ENCODE assay signal across 15 mouse cellular contexts in the genomic region with DNA sequence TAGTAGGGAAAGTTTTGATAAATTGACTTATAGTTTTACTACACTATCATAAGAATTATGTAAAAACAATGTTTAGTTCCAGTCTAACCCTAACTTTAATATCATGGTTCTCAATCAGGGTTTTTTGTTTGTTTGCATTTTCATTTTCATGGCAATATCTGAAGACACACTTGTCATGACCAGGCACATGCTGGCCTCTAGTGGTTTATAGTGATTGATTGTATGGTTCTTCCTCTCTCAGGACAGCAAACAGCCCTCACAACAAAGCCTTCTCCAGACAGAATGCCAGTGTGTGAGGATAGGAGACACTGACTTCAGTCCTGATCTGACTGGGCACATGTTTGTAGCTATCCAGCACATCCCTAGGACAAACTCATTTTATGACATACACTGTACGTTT. TPM values are rescaled to one million over a fixed set of nuclear protein-coding genes. Genes with fewer than 3 reads are reported as not detected.
A peak's percentile ranks its signal among the peaks of the same experiment; 100 is the strongest.
DNase-seq lines count a peak whose midpoint lies in the region; ATAC-seq and TF ChIP-seq lines count a peak whose summit lies in the region.
"Had no signal": no experiment of that assay in that cellular context is flagged by ENCODE, and none has a peak within 500 bp of the region (broad histone marks: within the 10 kb centered on the region; RNA-seq: fewer than 3 reads in every experiment).

No protein-coding gene starts in this region.

- ATAC-seq in hindbrain, embryonic 15.5 days (ENCODE audit: low FRiP score, low read depth): no peak
- ATAC-seq in hindbrain, embryonic 14.5 days (ENCODE audit: low FRiP score): no peak
- no peak for ATAC-seq in lung, embryonic 15.5 days (ENCODE audit: borderline replicate concordance, extremely low read depth, low FRiP score, low TSS enrichment)

- H3K9ac ChIP-seq in hindbrain, embryonic 15.5 days: no peak overlapping the region
- no peak overlapping the region for H3K9ac ChIP-seq in hindbrain, embryonic 14.5 days
- no peak overlapping the region for H3K9ac ChIP-seq in lung, embryonic 15.5 days
- no peak overlapping the region for H3K9ac ChIP-seq in MEL (ENCODE audit: control insufficient read depth, low read depth, low read length, poor library complexity, severe bottlenecking)
- H3K9ac ChIP-seq: liver, embryonic 14.5 days had no signal

- no peak for TF ChIP-seq POLR2A in MEL (IDR thresholded peaks at IDR 0.05; ENCODE audit: control insufficient read depth in 1 of 2, insufficient read depth in 1 of 2, low read depth in 1 of 2, low read length in 2 of 2, poor library complexity in 1 of 2)

- TF ChIP-seq EP300 in MEL (IDR thresholded peaks at IDR 0.05; ENCODE audit: low read depth in 1 of 2, low read length in 2 of 2): no peak

- no peak overlapping the region for H3K4me2 ChIP-seq in hindbrain, embryonic 15.5 days
- H3K4me2 ChIP-seq in hindbrain, embryonic 14.5 days (replicated peaks): no peak overlapping the region
- H3K4me2 ChIP-seq in lung, embryonic 15.5 days: no peak overlapping the region

- H3K79me2 ChIP-seq in MEL (ENCODE audit: control insufficient read depth, insufficient read depth, low read length, poor library complexity): no peaks in the 10 kb centered on the region

- no peak overlapping the region for H3K4me3 ChIP-seq in hindbrain, embryonic 15.5 days
- H3K4me3 ChIP-seq in hindbrain, embryonic 14.5 days (replicated peaks; ENCODE audit: low read length): no peak overlapping the region
- H3K4me3 ChIP-seq in lung, embryonic 15.5 days: no peak overlapping the region
- H3K4me3 ChIP-seq in MEL (ENCODE audit: control insufficient read depth in 1 of 2, insufficient read depth in 1 of 2, low read depth in 2 of 2, low read length in 2 of 2): no peak overlapping the region
- H3K4me3 ChIP-seq: midbrain, embryonic 10.5 days had no signal

- DNase-seq in hindbrain, embryonic 14.5 days (ENCODE audit: low spot score): no peak
- DNase-seq in lung, adult 18-20 months: no peak
- no peak for DNase-seq in MEL (ENCODE audit: low read depth, low spot score)
- peak; percentile 25 for DNase-seq in lung, postnatal 14 days
- no peak for DNase-seq in left cerebral cortex, adult 9 months (ENCODE audit: low spot score in 2 of 2)
- DNase-seq: cerebellum, adult 11-12 months; gastrocnemius, postnatal 36 days; left cerebral cortex, postnatal 4 days had no signal

- TF ChIP-seq RAD21 in MEL (IDR thresholded peaks at IDR 0.05; ENCODE audit: low read depth, low read length): peak; percentile 8

- no peak; a peak in 1 of 6 replicates for TF ChIP-seq CTCF in MEL (IDR thresholded peaks at IDR 0.05 in 2 of 3, conservative IDR thresholded peaks at IDR 0.05 in 1 of 3; ENCODE audit: control insufficient read depth in 1 of 3, insufficient read depth in 1 of 3, low read depth in 2 of 3, low read length in 3 of 3, poor library complexity in 1 of 3, severe bottlenecking in 1 of 3)

- H3K27ac ChIP-seq in hindbrain, embryonic 15.5 days (replicated peaks): peak overlapping the region; percentile 48
- H3K27ac ChIP-seq in hindbrain, embryonic 14.5 days: no peak overlapping the region
- H3K27ac ChIP-seq in lung, embryonic 15.5 days: peak overlapping the region; percentile 67
- no peak overlapping the region for H3K27ac ChIP-seq in MEL (ENCODE audit: control insufficient read depth, low read depth, low read length)
- H3K27ac ChIP-seq: liver, embryonic 14.5 days; midbrain, embryonic 10.5 days had no signal

- H3K9me3 ChIP-seq in hindbrain, embryonic 15.5 days: no peaks in the 10 kb centered on the region
- H3K9me3 ChIP-seq in hindbrain, embryonic 14.5 days (ENCODE audit: control insufficient read depth, low read length): no peaks in the 10 kb centered on the region
- H3K9me3 ChIP-seq in lung, embryonic 15.5 days: no peaks in the 10 kb centered on the region
- H3K9me3 ChIP-seq in MEL (replicated peaks; ENCODE audit: insufficient read depth, low read length): no peaks in the 10 kb centered on the region
- H3K9me3 ChIP-seq: midbrain, embryonic 10.5 days had no signal

- no peaks in the 10 kb centered on the region for H3K4me1 ChIP-seq in hindbrain, embryonic 15.5 days (replicated peaks)
- no peaks in the 10 kb centered on the region for H3K4me1 ChIP-seq in hindbrain, embryonic 14.5 days (replicated peaks; ENCODE audit: control insufficient read depth, insufficient read depth, low read length)
- peaks cover 6% of the 10 kb centered on the region; the same call in 1 of the 2 replicates for H3K4me1 ChIP-seq in lung, embryonic 15.5 days
- H3K4me1 ChIP-seq in MEL (ENCODE audit: control insufficient read depth in 1 of 2, insufficient read depth in 2 of 2, low read length in 2 of 2): no peaks in the 10 kb centered on the region

- no peaks in the 10 kb centered on the region for H3K36me3 ChIP-seq in hindbrain, embryonic 15.5 days
- no peaks in the 10 kb centered on the region for H3K36me3 ChIP-seq in hindbrain, embryonic 14.5 days (replicated peaks; ENCODE audit: control insufficient read depth, insufficient read depth)
- no peaks in the 10 kb centered on the region for H3K36me3 ChIP-seq in lung, embryonic 15.5 days
- no peaks in the 10 kb centered on the region for H3K36me3 ChIP-seq in MEL (ENCODE audit: control insufficient read depth in 1 of 2, insufficient read depth in 2 of 2, low read length in 2 of 2)
- H3K36me3 ChIP-seq: midbrain, embryonic 10.5 days had no signal

- WGBS in hindbrain, embryonic 15.5 days: 86% methylated on average over 1 of the region's 1 CpGs
- 91% methylated on average over 1 of the region's 1 CpGs for whole genome bisulfite sequencing in hindbrain, embryonic 14.5 days
- WGBS in lung, embryonic 15.5 days: 57% methylated on average over 1 of the region's 1 CpGs

- no peaks in the 10 kb centered on the region for H3K27me3 ChIP-seq in hindbrain, embryonic 15.5 days
- no peaks in the 10 kb centered on the region for H3K27me3 ChIP-seq in hindbrain, embryonic 14.5 days (ENCODE audit: control insufficient read depth, insufficient read depth, low read length)
- H3K27me3 ChIP-seq in lung, embryonic 15.5 days: no peaks in the 10 kb centered on the region
- H3K27me3 ChIP-seq in MEL (ENCODE audit: control insufficient read depth in 1 of 2, insufficient read depth in 2 of 2, low read length in 2 of 2): peaks cover 0 to 1% of the 10 kb centered on the region in 2 experiments; a peak in 1 of 4 replicates

TF ChIP-seq in MEL, 35 proteins besides CTCF, POLR2A, EP300 and RAD21:
- 0 out of 2 replicates have a peak, but pooled peaks have one; percentile 8 for TF ChIP-seq SMC3 (IDR thresholded peaks at IDR 0.05; ENCODE audit: low read depth, low read length)
- TF ChIP-seq JUND (IDR thresholded peaks at IDR 0.05; ENCODE audit: low read depth, low read length): no peak
TF ChIP-seq in MEL: peak in this region for 1.

RNA-seq across cellular contexts. Expression of gene Gm47955, which starts 13.2 kb away (rescaled TPM):
- not detected in 2 replicates for polyA plus RNA-seq in hindbrain, embryonic 15.5 days (2015; fragmentation: Nextera tagmentation; extraction: Ambion mirVana)
- polyA plus RNA-seq in hindbrain, embryonic 14.5 days (2014; fragmentation: Nextera tagmentation; extraction: Ambion mirVana): not detected in 2 replicates
- polyA plus RNA-seq in lung, embryonic 15.5 days (2015; fragmentation: Nextera tagmentation; extraction: Ambion mirVana): not detected in 2 replicates
- not detected in 2 replicates for total RNA-seq in MEL (2012; rRNA removed)
- polyA plus RNA-seq in MEL (2012; ENCODE audit: insufficient read depth in 1 of 2, insufficient read length in 2 of 2, low read depth in 1 of 2, low replicate concordance in 2 of 2, missing spikeins in 1 of 2): not detected
- total RNA-seq: ES-E14; gastrocnemius, postnatal 36 days; left cerebral cortex, postnatal 4 days had no signal
- polyA plus RNA-seq: hindbrain, embryonic 11.5 days; liver, embryonic 14.5 days; midbrain, embryonic 10.5 days; stomach, embryonic 16.5 days had no signal

RNA-seq across cellular contexts. Expression of gene Gm7544, which starts 17.4 kb away (rescaled TPM):
- not detected in 2 replicates for polyA plus RNA-seq in hindbrain, embryonic 15.5 days (2015; fragmentation: Nextera tagmentation; extraction: Ambion mirVana)
- polyA plus RNA-seq in hindbrain, embryonic 14.5 days (2014; fragmentation: Nextera tagmentation; extraction: Ambion mirVana): not detected in 2 replicates
- not detected in 2 replicates for polyA plus RNA-seq in lung, embryonic 15.5 days (2015; fragmentation: Nextera tagmentation; extraction: Ambion mirVana)
- not detected in 2 replicates for total RNA-seq in MEL (2012; rRNA removed)
- polyA plus RNA-seq in MEL (2012; ENCODE audit: insufficient read depth in 1 of 2, insufficient read length in 2 of 2, low read depth in 1 of 2, low replicate concordance in 2 of 2, missing spikeins in 1 of 2): not detected
- total RNA-seq: ES-E14; gastrocnemius, postnatal 36 days; left cerebral cortex, postnatal 4 days had no signal
- polyA plus RNA-seq: hindbrain, embryonic 11.5 days; liver, embryonic 14.5 days; midbrain, embryonic 10.5 days; stomach, embryonic 16.5 days had no signal

RNA-seq across cellular contexts. Expression of gene Gm47959, which starts 27.1 kb away (rescaled TPM):
- not detected in 2 replicates for polyA plus RNA-seq in hindbrain, embryonic 15.5 days (2015; fragmentation: Nextera tagmentation; extraction: Ambion mirVana)
- polyA plus RNA-seq in hindbrain, embryonic 14.5 days (2014; fragmentation: Nextera tagmentation; extraction: Ambion mirVana): not detected in 2 replicates
- polyA plus RNA-seq in lung, embryonic 15.5 days (2015; fragmentation: Nextera tagmentation; extraction: Ambion mirVana): not detected in 2 replicates
- not detected in 2 replicates for total RNA-seq in MEL (2012; rRNA removed)
- polyA plus RNA-seq in MEL (2012; ENCODE audit: insufficient read depth in 1 of 2, insufficient read length in 2 of 2, low read depth in 1 of 2, low replicate concordance in 2 of 2, missing spikeins in 1 of 2): not detected
- total RNA-seq: ES-E14; gastrocnemius, postnatal 36 days; left cerebral cortex, postnatal 4 days had no signal
- polyA plus RNA-seq: hindbrain, embryonic 11.5 days; liver, embryonic 14.5 days; midbrain, embryonic 10.5 days; stomach, embryonic 16.5 days had no signal

RNA-seq across cellular contexts. Expression of gene A030003K21Rik, which starts 30.1 kb away (rescaled TPM):
- polyA plus RNA-seq in hindbrain, embryonic 15.5 days (2015; fragmentation: Nextera tagmentation; extraction: Ambion mirVana): not detected in 2 replicates
- not detected in 2 replicates for polyA plus RNA-seq in hindbrain, embryonic 14.5 days (2014; fragmentation: Nextera tagmentation; extraction: Ambion mirVana)
- not detected in 2 replicates for polyA plus RNA-seq in lung, embryonic 15.5 days (2015; fragmentation: Nextera tagmentation; extraction: Ambion mirVana)
- total RNA-seq in MEL (2012; rRNA removed): not detected in 2 replicates
- not detected for polyA plus RNA-seq in MEL (2012; ENCODE audit: insufficient read depth in 1 of 2, insufficient read length in 2 of 2, low read depth in 1 of 2, low replicate concordance in 2 of 2, missing spikeins in 1 of 2)
- total RNA-seq: ES-E14; gastrocnemius, postnatal 36 days; left cerebral cortex, postnatal 4 days had no signal
- polyA plus RNA-seq: hindbrain, embryonic 11.5 days; liver, embryonic 14.5 days; midbrain, embryonic 10.5 days; stomach, embryonic 16.5 days had no signal

RNA-seq across cellular contexts. Expression of gene Gm6217, which starts 42.0 kb away (rescaled TPM):
- not detected in 2 replicates for polyA plus RNA-seq in hindbrain, embryonic 15.5 days (2015; fragmentation: Nextera tagmentation; extraction: Ambion mirVana)
- polyA plus RNA-seq in hindbrain, embryonic 14.5 days (2014; fragmentation: Nextera tagmentation; extraction: Ambion mirVana): not detected in 2 replicates
- not detected in 2 replicates for polyA plus RNA-seq in lung, embryonic 15.5 days (2015; fragmentation: Nextera tagmentation; extraction: Ambion mirVana)
- not detected in 2 replicates for total RNA-seq in MEL (2012; rRNA removed)
- not detected for polyA plus RNA-seq in MEL (2012; ENCODE audit: insufficient read depth in 1 of 2, insufficient read length in 2 of 2, low read depth in 1 of 2, low replicate concordance in 2 of 2, missing spikeins in 1 of 2)
- total RNA-seq: ES-E14; gastrocnemius, postnatal 36 days; left cerebral cortex, postnatal 4 days had no signal
- polyA plus RNA-seq: hindbrain, embryonic 11.5 days; liver, embryonic 14.5 days; midbrain, embryonic 10.5 days; stomach, embryonic 16.5 days had no signal

Comparison
In these comparisons a context has a peak if more than half of its experiments do, and no peak if none do; other contexts are left out.
1. H3K27ac ChIP-seq: peak in hindbrain, embryonic 15.5 days (single experiment) and lung, embryonic 15.5 days (single experiment); none in hindbrain, embryonic 14.5 days (single experiment) and MEL (single experiment).